Mouse (Mus musculus) yolk sac, embryonic 10.5 days (tissue): ENCODE data around the gene Casc3.

Source experiments
- DNase-seq: peaks from one replicate; pipeline ENCODE4 v3.0.0-alpha.2; 2017; ENCODE audit warnings: low spot score

Casc3 gene

DNA sequence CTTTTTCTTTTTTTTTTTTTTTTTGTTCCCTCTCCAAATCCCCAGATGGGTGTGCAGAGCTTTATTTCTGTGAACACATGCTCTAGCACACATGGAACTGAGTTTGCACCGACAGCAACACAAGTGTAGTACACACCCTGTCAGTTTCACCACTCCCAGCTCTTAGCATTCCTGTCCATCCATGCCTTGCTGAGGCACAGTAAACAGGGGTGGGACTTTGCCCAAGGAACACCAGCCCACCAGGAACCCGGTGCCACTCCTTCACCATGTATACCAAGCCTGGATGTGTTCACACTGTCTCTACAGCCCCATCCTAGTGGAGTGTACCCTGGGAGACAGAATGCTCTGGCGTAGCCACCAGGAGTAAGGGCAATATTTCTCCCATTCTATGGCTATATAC is 31.0 kb downstream of the Casc3 start:
- no peak for DNase-seq

- no peak for DNase-seq
Observed at GRCm38 (mm10) chr11:98836128-98836527, 31.4 kb downstream of the Casc3 start.

- DNase-seq: peak; percentile 86
Observed at GRCm38 (mm10) chr11:98836651-98837141, 32.0 kb downstream of the Casc3 start, which contains the start of gene Rapgefl1. Rapgefl1 (plus strand) TSS chr11:98836785.

DNA sequence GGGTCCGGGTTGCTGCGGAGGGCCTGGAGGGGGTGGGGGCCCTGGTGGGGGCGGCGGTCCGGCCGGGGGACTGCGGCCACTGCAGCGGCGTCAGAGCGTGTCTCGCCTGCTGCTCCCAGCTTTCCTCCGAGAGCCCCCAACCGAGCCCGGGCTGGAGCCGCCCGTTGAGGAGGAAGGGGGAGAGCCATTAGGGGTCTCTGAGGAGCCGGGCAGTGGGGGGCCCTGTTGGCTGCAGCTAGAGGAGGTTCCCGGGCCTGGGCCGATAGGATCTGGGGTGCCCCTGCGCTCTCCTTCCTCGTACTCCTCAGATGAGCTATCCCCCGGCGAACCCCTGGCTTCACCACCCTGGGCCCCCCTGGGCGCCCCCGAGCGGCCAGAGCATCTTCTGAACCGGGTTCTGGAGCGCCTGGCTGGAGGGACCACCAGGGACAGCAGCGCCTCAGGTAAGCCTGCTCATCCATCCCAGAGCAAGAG is 32.6 kb downstream of the Casc3 start:
- no peak for DNase-seq

GRCm38 (mm10) chr11:98837917-98838316 is 33.2 kb downstream of the Casc3 start:
- no peak for DNase-seq

DNA sequence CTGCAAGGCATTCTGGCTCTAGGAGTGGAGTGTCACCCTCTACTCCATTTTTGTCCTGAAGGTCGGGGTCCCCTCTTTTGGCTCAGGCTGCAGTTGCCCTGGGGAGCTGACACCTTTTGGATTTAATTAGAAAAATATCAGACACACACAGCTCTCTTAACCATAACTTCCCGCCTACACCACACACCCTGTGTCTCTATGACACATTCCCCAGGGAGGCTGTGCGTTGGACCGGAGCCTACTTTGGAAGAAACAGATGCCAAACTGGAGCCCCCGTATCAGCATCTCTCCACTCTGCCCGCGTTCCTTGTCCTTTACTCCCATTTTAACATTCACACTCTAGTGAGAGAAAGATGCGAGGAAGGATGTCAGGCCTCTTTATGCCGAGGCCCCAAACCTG is 33.8 kb downstream of the Casc3 start:
- no peak for DNase-seq

DNA sequence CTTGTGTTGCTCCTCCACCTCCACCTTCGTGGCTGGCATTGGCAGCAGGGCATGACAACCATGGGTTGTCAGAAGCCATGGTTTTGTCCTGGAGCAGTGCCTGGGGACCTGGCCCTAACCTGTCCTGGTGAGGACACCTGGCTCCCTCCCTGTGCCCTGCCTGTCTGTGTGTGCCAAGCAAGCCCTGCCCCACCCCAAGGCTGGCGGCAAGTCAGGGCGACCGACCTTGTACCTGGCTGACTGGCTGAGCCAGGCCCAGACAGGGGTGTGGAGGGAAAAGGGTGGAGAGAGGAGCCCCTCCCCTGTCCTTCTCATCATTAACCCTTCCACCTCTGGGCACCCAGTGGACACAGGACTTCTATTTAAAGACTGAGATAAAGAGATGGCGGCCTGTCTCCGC is 34.7 kb downstream of the Casc3 start:
- no peak for DNase-seq

DNA sequence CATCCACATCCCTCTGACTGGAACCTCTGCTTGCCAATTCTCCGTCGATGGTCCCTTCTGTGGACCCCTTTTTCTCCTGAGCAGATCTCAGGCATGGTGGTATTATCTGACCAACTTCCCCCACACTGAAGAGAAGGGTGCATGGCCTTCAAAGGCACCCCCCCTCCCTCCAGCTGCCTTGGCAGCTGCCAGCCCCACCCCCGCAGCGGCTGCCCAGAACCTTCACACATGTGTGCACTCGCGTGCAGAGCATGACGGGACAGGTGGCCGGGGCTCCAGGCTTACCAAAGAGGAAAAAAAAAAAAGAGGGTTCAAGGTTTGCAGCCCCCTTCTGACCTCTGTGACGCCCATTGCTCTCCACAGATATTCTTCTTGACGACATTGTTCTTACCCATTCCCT is 35.2 kb downstream of the Casc3 start:
- no peak for DNase-seq

DNA sequence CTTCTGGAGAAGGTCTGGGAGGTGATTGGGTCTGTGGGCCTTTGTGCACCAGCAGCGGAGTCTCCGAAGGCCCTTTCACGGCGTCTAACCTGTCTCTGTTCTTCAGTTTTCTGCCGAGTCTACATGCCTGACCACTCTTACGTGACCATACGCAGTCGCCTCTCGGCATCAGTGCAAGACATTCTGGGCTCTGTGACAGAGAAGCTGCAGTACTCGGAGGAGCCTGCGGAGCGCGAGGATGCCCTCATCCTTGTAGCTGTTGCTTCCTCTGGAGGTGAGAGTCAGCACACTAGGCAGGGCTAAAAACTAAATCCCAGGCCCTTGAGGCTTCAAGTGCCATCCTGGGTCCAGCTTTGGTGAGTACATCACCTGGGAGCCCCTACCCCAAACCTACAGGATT is 41.3 kb downstream of the Casc3 start:
- DNase-seq: no peak

- no peak for DNase-seq
Observed at GRCm38 (mm10) chr11:98846865-98847604, 42.3 kb downstream of the Casc3 start.

DNA sequence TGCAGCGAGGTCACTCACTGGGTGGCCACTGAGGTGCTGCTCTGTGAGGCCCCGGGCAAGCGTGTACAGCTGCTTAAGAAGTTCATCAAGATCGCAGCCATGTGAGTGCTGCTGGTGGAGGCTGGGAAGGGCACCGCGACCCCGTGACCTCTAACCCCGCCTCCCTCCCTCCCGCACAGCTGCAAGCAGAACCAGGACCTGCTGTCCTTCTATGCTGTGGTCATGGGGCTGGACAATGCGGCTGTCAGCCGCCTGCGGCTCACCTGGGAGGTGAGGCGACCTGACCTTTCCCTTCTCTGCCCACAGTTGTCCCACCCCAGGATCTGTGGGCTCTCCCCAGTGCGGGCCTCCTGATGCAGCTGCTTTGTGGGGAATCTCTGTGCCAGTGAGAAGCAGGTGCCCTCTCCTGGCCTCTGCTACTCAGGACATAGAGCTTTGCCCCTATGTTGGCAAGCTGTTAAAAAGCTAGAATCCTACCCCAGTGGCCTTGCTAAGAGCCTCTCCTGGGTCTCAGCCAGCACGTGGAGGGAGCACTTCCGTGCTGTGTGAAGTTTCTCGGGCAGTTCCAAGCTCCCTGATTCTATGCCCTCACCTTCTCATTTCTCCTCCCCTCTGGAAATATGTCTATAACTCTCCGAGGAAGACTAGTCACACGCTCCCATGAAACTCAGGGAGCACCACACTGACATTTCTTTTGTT is 44.6 kb downstream of the Casc3 start:
- peak; percentile 71 for DNase-seq

DNA sequence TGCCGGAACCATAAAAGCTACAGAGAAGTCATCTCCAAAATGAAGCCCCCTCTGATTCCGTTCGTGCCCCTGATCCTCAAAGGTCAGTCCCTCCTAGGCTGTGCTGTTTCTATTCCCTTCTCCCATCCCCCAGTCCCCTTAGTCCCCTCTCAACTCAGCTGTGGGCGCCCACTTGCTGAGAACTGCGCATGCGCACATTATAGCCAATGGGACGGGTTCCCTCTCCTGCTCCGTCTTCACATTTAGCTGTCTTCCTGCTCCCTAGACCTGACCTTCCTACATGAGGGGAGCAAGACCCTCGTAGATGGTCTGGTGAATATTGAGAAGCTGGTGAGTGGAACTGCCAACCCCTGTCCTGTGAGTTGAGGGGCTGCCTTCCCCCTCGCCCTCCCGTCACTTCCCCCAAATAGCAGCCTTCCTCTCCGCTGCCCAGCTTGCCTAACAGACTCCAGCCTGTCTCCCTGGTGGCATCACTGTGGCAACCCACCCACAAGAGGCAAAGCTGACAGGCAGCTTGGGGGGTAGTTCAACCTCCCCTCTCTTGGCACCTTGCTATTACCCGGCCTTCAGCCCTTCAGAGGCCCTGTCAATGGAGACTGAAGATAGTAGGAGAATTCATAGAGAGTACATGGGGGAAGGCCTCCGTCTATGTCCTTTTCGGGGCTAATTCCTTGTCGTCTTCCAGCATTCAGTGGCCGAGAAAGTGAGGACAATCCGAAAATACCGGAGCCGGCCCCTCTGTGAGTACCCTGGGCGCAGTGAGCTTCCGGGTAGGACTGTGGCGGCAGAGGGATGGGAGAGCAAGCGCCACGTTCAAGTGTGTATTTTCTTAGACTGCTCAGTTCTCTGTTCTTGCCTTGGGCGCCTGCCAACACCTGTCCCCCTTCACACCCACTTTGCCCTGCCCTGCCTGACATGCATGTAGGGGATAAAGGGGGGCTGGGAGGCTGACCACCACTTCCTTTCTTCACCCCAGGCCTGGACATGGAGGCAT is 45.7 kb downstream of the Casc3 start:
- no peak for DNase-seq

- DNase-seq: no peak
Observed at GRCm38 (mm10) chr11:98854116-98854515, 49.4 kb downstream of the Casc3 start.

DNA sequence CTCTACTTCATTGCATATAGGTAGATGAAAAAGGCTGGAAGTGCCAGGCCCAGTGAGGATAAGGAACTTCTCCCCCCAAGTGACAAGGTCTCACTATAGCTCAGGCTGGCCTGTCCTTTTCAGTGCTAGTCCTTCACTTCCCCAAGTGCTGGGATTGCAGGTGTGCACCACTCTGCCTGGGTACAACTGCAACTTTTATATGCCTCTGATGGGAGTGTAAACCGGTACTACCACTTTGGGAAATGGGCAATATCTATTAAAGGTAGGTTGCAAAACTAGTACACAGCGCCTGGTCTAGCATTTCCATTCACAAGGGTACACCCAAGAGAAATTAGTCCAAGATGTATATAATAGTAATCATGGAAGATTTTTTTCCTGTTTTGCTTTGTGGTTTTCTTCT is 50.0 kb downstream of the Casc3 start:
- DNase-seq: no peak

DNA sequence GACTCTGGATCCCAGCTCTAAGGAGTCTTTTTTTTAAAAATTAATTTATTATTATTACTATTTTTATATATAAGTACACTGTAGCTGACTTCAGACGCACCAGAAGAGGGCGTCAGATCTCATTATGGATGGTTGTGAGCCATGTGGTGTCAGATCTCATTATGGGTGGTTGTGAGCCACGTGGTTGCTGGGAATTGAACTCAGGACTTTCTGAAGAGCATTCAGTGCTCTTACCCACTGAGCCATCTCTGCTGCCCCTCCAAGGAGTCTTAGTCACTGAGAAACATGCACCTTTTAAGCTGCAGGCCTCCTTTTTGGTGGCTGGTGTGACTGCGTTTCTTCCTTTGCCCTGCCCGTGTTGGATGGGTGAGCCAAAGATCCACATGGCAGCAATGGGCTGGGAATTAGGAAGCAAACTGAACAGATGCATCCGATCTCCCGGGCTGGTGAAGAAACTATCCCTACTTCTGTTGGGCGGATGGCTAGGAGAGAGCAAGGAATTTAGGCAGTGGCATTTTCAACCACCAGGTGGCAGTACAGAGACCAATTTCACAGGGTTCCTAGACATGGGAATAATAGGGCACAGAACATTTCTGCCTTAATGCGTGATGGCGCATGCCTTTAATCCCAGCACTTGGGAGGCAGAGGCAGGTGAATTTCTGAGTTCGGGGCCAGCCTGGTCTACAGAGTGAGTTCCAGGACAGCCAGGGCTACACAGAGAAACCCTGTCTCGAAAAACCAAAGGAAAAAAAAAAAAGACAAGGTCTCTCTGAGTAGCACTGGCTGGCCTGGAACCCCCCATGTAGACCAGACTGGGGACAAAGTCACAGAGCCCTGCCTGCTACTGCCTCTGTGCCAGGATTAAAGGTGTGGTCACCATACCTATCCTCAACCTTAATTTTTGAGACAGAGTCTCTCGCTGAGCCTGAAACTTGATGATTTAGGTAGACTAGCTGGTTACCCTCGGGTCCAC is 54.3 kb downstream of the Casc3 start:
- DNase-seq: peak; percentile 75

- peak; percentile 95 for DNase-seq
Observed at GRCm38 (mm10) chr11:98863028-98863750, 58.5 kb downstream of the Casc3 start, which contains the start of gene Wipf2. Wipf2 (plus strand) TSS chr11:98863638.

GRCm38 (mm10) chr11:98863751-98864429 is 59.2 kb downstream of the Casc3 start:
- DNase-seq: peak; percentile 83

GRCm38 (mm10) chr11:98867293-98867692 is 62.6 kb downstream of the Casc3 start:
- no peak for DNase-seq

DNA sequence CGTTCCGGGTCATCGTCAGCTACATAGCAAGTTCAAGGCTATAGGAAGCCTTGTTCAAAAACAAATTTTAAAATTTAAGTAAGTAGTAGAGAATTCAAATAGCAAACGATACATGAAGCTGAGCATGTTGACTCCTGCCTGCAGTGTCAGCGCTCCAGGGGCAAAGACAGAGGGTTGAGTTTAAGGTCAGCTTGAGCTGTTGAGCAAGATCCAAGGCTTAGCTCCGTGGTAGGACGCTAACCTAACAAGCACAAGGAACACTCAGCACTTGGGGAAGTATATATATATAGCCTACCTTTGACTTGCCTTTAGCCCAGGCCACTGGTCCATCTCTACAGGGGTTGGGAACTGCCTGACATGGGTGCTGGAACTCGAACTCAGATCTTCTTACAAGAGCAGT is 65.2 kb downstream of the Casc3 start:
- peak; percentile 43 for DNase-seq
